Mouse (Mus musculus) olfactory bulb, adult 2 months (tissue): ENCODE data around the gene 5730522E02Rik.

ENCODE experiments used
- CTCF ChIP-seq: fragments of 200-500 bp; IDR thresholded peaks from 2 replicates; pipeline ENCODE4 v1.5.1; 2012; ENCODE audit warnings: low read depth, mild to moderate bottlenecking, low read length, moderate library complexity; ENCODE audit not compliant: insufficient read depth
- POLR2A ChIP-seq: fragments of 200-500 bp; IDR thresholded peaks from 2 replicates; pipeline ENCODE4 v1.6.1; 2012; ENCODE audit warnings: mild to moderate bottlenecking, low read depth, low read length, moderate library complexity; ENCODE audit not compliant: insufficient read depth

- TF ChIP-seq CTCF (no peak), POLR2A (no peak)
These were observed 111.6 kb downstream of the 5730522E02Rik start for GRCm38 (mm10) chr11:26098933-26099332.
